Mouse (Mus musculus): ENCODE measurements around the gene Ccdc74a.

Ccdc74a gene

GRCm38 (mm10) chr16:17642311-17642710 lies 4.0 kb upstream of the Ccdc74a start:
- DNase-seq (ENCODE audit: low spot score) = no peak

GRCm38 (mm10) chr16:17643437-17643990 lies 2.8 kb upstream of the Ccdc74a start:
- no peak for DNase-seq (ENCODE audit: low spot score)

GRCm38 (mm10) chr16:17647156-17647555 lies 886 bp downstream of the Ccdc74a start:
- no peak for DNase-seq (ENCODE audit: low spot score)

- no peak for DNase-seq (ENCODE audit: low spot score)
These were observed 1.5 kb downstream of the Ccdc74a start for GRCm38 (mm10) chr16:17647566-17648340.

- no peak for DNase-seq (ENCODE audit: low spot score)
These were observed 3.8 kb downstream of the Ccdc74a start for GRCm38 (mm10) chr16:17649925-17650605.

- DNase-seq (ENCODE audit: low spot score) = no peak
These were observed 4.4 kb downstream of the Ccdc74a start for GRCm38 (mm10) chr16:17650711-17651110.

- DNase-seq (ENCODE audit: low spot score) = no peak
These were observed 6.3 kb downstream of the Ccdc74a start for GRCm38 (mm10) chr16:17652607-17653006.

- no peak for DNase-seq (ENCODE audit: low spot score)
These were observed 7.3 kb downstream of the Ccdc74a start for GRCm38 (mm10) chr16:17653601-17654000.

- no peak for DNase-seq (ENCODE audit: low spot score)
These were observed 8.0 kb downstream of the Ccdc74a start for GRCm38 (mm10) chr16:17654188-17654795.

GRCm38 (mm10) chr16:17656212-17656871 lies 10.1 kb downstream of the Ccdc74a start:
- DNase-seq (ENCODE audit: low spot score) = no peak

- no peak for DNase-seq (ENCODE audit: low spot score)
These were observed 19.3 kb downstream of the Ccdc74a start for GRCm38 (mm10) chr16:17665568-17665967.

GRCm38 (mm10) chr16:17669886-17670285 lies 23.6 kb downstream of the Ccdc74a start:
- DNase-seq (ENCODE audit: low spot score) = no peak

- DNase-seq (ENCODE audit: low spot score) = no peak
These were observed 48.6 kb downstream of the Ccdc74a start for GRCm38 (mm10) chr16:17694860-17695259.
